Mouse (Mus musculus) G1E (cell line): ENCODE measurements at regions not wholly inside any gene's neighbourhood (a gene's known extent, or its start where the extent isn't known, plus 50 kb on each side); places are given as distances from the start of the nearest gene placed in this dataset.
A peak's percentile ranks its signal among the peaks of the same experiment; 100 is the strongest.

Source experiments
- ATAC-seq: 2 replicates; pipeline ENCODE4 v1.8.0; 2016; ENCODE audit warnings: mild to moderate bottlenecking; ENCODE audit not compliant: insufficient number of reproducible peaks, poor library complexity, low FRiP score, severe bottlenecking; ENCODE audit errors: extremely low read depth
- DNase-seq: peaks from one replicate; pipeline ENCODE4 v3.0.0; 2012; ENCODE audit warnings: low spot score
- H3K27me3 ChIP-seq: 2 replicates; pipeline ENCODE4 v1.6.1; 2012; ENCODE audit warnings: mild to moderate bottlenecking, low read length, inconsistent platforms; ENCODE audit not compliant: insufficient read depth
- H3K36me3 ChIP-seq: replicated peaks from 2 replicates; pipeline ENCODE3; 2012; ENCODE audit warnings: mild to moderate bottlenecking, inconsistent platforms
- H3K4me1 ChIP-seq: 2 replicates; pipeline ENCODE4 v1.6.1; 2012; ENCODE audit warnings: low read depth, low read length, inconsistent platforms, mixed read lengths; ENCODE audit not compliant: insufficient read depth
- H3K4me3 ChIP-seq: 2 replicates; pipeline ENCODE4 v1.5.1; 2012; ENCODE audit warnings: low read depth, mild to moderate bottlenecking, inconsistent platforms, low read length, moderate library complexity, mixed read lengths
- H3K9me3 ChIP-seq: replicated peaks from 2 replicates; pipeline ENCODE4 v1.6.1; 2012; ENCODE audit warnings: inconsistent platforms
- CTCF ChIP-seq: IDR thresholded peaks from 2 replicates; pipeline ENCODE4 v1.5.1; 2012; ENCODE audit warnings: low read depth, low read length, inconsistent platforms, mixed read lengths
- GATA1 ChIP-seq: IDR thresholded peaks from 2 replicates; pipeline ENCODE4 v1.6.1; 2012; ENCODE audit warnings: borderline replicate concordance, low read length, inconsistent platforms, mixed read lengths
- GATA2 ChIP-seq: IDR thresholded peaks from 2 replicates; pipeline ENCODE4 v1.6.1; 2012; ENCODE audit warnings: low read depth, low read length, inconsistent platforms, borderline replicate concordance
- POLR2AphosphoS5 ChIP-seq: IDR thresholded peaks from 2 replicates; pipeline ENCODE4 v1.6.1; 2012; ENCODE audit warnings: low read depth, low read length, inconsistent platforms; ENCODE audit not compliant: insufficient replicate concordance
- TAL1 ChIP-seq: conservative IDR thresholded peaks from 2 replicates; pipeline ENCODE4 v1.6.1; 2012; ENCODE audit warnings: low read depth, low read length, inconsistent platforms, mixed read lengths

- H3K4me3 ChIP-seq, result no peak overlapping the region
- no peak for DNase-seq
- no peak for TF ChIP-seq POLR2AphosphoS5
- TF ChIP-seq GATA1, result no peak
- TF ChIP-seq GATA2, result no peak
- no peak for TF ChIP-seq CTCF
- TF ChIP-seq TAL1, result no peak
- H3K4me1 ChIP-seq, result no peaks in the 10 kb centered on the region
- H3K36me3 ChIP-seq, result no peaks in the 10 kb centered on the region
- no peaks in the 10 kb centered on the region for H3K27me3 ChIP-seq
- no peaks in the 10 kb centered on the region for H3K9me3 ChIP-seq
- no peak for ATAC-seq
Measured at GRCm38 (mm10) chr7:89088141-89088540, 315.9 kb downstream of the Tmem135 start.

GRCm38 (mm10) chr7:89086348-89086747, 317.7 kb downstream of the Tmem135 start:
- TF ChIP-seq CTCF (no peak), POLR2AphosphoS5 (no peak)
- Histone ChIP-seq H3K4me3 (no peak overlapping the region), H3K36me3 (no peaks in the 10 kb centered on the region), H3K27me3 (no peaks in the 10 kb centered on the region), H3K9me3 (no peaks in the 10 kb centered on the region), H3K4me1 (no peaks in the 10 kb centered on the region)
- ATAC-seq (no peak), DNase-seq (peak; percentile 6)

GRCm38 (mm10) chr7:89073939-89074690, 329.9 kb downstream of the Tmem135 start:
- DNase-seq (no peak), ATAC-seq (no peak)
- H3K36me3 ChIP-seq, result no peaks in the 10 kb centered on the region
- no peaks in the 10 kb centered on the region for H3K4me1 ChIP-seq
- no peaks in the 10 kb centered on the region for H3K9me3 ChIP-seq
- no peak overlapping the region for H3K4me3 ChIP-seq
- TF ChIP-seq CTCF (no peak), TAL1 (no peak), POLR2AphosphoS5 (no peak), GATA2 (no peak), GATA1 (no peak)
- H3K27me3 ChIP-seq, result no peaks in the 10 kb centered on the region

GRCm38 (mm10) chr7:89070030-89070429, 334.0 kb downstream of the Tmem135 start:
- no peaks in the 10 kb centered on the region for H3K27me3 ChIP-seq
- DNase-seq (no peak), ATAC-seq (no peak)
- H3K36me3 ChIP-seq, result no peaks in the 10 kb centered on the region
- H3K4me3 ChIP-seq, result no peak overlapping the region
- TF ChIP-seq GATA2 (no peak), TAL1 (no peak)
- no peaks in the 10 kb centered on the region for H3K4me1 ChIP-seq
- H3K9me3 ChIP-seq, result no peaks in the 10 kb centered on the region

- no peak for DNase-seq
- Histone ChIP-seq H3K4me3 (no peak overlapping the region), H3K9me3 (no peaks in the 10 kb centered on the region), H3K4me1 (no peaks in the 10 kb centered on the region), H3K27me3 (no peaks in the 10 kb centered on the region), H3K36me3 (no peaks in the 10 kb centered on the region)
- no peak for ATAC-seq
- TF ChIP-seq POLR2AphosphoS5 (no peak), CTCF (no peak)
Measured at GRCm38 (mm10) chr7:89064462-89064861, 339.6 kb downstream of the Tmem135 start.

GRCm38 (mm10) chr7:89063630-89064029, 340.4 kb downstream of the Tmem135 start:
- Histone ChIP-seq H3K9me3 (no peaks in the 10 kb centered on the region), H3K4me1 (no peaks in the 10 kb centered on the region), H3K36me3 (no peaks in the 10 kb centered on the region), H3K4me3 (no peak overlapping the region), H3K27me3 (no peaks in the 10 kb centered on the region)
- TF ChIP-seq TAL1, result no peak
- no peak for TF ChIP-seq CTCF
- DNase-seq, result no peak
- ATAC-seq, result no peak

- TF ChIP-seq POLR2AphosphoS5, result no peak
- no peak for TF ChIP-seq TAL1
- TF ChIP-seq CTCF, result no peak
- TF ChIP-seq GATA1, result no peak
- no peak for TF ChIP-seq GATA2
- no peak overlapping the region for H3K4me3 ChIP-seq
- no peaks in the 10 kb centered on the region for H3K4me1 ChIP-seq
- no peaks in the 10 kb centered on the region for H3K36me3 ChIP-seq
- ATAC-seq (no peak), DNase-seq (no peak)
- no peaks in the 10 kb centered on the region for H3K27me3 ChIP-seq
- no peaks in the 10 kb centered on the region for H3K9me3 ChIP-seq
Measured at GRCm38 (mm10) chr7:89054494-89054893, 349.5 kb downstream of the Tmem135 start.
